Mouse (Mus musculus): ENCODE measurements at regions not wholly inside any gene's neighbourhood (a gene's known extent, or its start where the extent isn't known, plus 50 kb on each side); places are given as distances from the start of the nearest gene placed in this dataset.

DNA sequence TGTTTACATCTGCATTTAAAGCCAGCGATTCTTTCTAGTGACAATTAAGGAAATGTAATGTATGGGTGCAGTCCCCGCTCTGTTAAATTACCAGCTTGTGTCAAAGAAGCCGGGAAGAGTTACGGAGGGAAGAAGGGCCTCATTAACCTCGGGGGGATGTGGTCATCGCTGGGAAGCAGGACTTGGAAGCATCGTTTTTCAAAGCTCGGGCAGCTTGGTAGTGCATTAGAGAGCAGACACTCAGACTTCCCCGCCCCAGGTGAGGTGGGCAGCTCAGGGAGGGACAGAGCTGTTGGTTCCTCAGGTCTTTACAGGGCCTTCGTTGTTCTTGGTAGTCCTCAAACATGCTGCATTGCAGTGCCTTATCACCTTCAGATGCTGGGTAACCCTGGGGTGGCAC is 236.1 kb upstream of the Zfp64 start:
- no peak overlapping the region for H3K4me3 ChIP-seq (ENCODE audit: low read depth, low read length)

DNA sequence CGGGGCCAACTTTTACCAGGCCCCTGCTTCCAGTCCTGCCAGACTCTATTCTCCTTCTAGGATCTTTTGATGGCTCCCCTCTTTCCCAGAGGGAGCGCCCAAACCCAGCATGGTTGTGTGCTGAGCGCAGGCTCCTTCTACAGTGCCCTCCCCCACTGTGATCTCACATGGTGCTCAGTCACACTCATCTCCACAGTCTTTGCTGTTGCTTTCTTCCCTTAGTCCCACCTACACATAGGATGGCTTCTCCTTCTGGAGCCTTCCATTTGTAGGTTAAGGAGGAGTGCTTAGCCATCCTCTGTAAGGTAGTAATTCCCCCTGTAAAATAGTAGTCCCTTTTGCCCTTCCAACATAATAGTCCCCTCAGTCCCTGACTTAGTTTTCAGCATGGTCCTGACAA is 222.2 kb upstream of the Zfp64 start:
- no peak for ATAC-seq (ENCODE audit: low FRiP score, low TSS enrichment)
- H3K4me2 ChIP-seq (replicated peaks; ENCODE audit: low read depth), result no peak overlapping the region
- no peaks in the 10 kb centered on the region for H3K36me3 ChIP-seq (ENCODE audit: control insufficient read depth, insufficient read depth, low read length)
- no peak overlapping the region for H3K27ac ChIP-seq (replicated peaks)
- DNase-seq (ENCODE audit: low spot score), result no peak
- H3K4me3 ChIP-seq (ENCODE audit: low read depth, low read length), result no peak overlapping the region
- H3K27me3 ChIP-seq (ENCODE audit: control insufficient read depth, insufficient read depth, low read length), result no peaks in the 10 kb centered on the region
- H3K4me1 ChIP-seq (replicated peaks; ENCODE audit: control insufficient read depth, insufficient read depth), result no peaks in the 10 kb centered on the region
- WGBS, result 88% methylated on average over 3 of the region's 3 CpGs
- no peaks in the 10 kb centered on the region for H3K9me3 ChIP-seq (ENCODE audit: control insufficient read depth, low read length)
- TF ChIP-seq CTCF (IDR thresholded peaks at IDR 0.05; ENCODE audit: low read depth) (no peak), EP300 (optimal IDR thresholded peaks at IDR 0.05) (no peak)
- no peak overlapping the region for H3K9ac ChIP-seq (ENCODE audit: low read length)

More for the DNA sequence above, 236.1 kb upstream of the Zfp64 start:
- no peaks in the 10 kb centered on the region for H3K4me1 ChIP-seq (replicated peaks; ENCODE audit: control insufficient read depth, insufficient read depth)
- 39% methylated on average over 10 of the region's 10 CpGs for WGBS
- no peaks in the 10 kb centered on the region for H3K27me3 ChIP-seq (ENCODE audit: control insufficient read depth, insufficient read depth, low read length)
- no peak overlapping the region for H3K4me2 ChIP-seq (replicated peaks; ENCODE audit: low read depth)
- H3K36me3 ChIP-seq (ENCODE audit: control insufficient read depth, insufficient read depth, low read length), result no peaks in the 10 kb centered on the region
- H3K9ac ChIP-seq (ENCODE audit: low read length), result no peak overlapping the region
- no peak for TF ChIP-seq EP300 (optimal IDR thresholded peaks at IDR 0.05)
- TF ChIP-seq CTCF (IDR thresholded peaks at IDR 0.05; ENCODE audit: low read depth), result no peak
- DNase-seq (ENCODE audit: low spot score) (no peak), ATAC-seq (ENCODE audit: low FRiP score, low TSS enrichment) (no peak)
- no peak overlapping the region for H3K27ac ChIP-seq (replicated peaks)
- no peaks in the 10 kb centered on the region for H3K9me3 ChIP-seq (ENCODE audit: control insufficient read depth, low read length)

DNA sequence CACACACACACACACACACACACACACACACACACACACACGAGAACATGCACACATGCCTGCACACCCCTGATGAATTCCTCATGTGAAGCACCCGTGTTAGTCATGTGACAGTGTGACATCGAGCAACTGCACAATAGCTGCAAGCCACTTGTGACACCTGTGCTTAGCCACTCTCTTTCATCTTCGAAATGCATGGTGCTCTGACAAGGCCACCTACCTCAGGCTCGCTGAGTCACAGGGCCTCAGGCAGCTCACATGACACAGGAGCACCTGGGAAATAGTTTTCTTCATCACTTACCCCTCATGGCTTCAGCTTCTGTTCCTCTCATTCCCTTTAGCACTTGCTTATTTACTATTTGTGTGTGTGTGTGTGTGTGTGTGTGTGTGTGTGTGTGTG is 213.4 kb upstream of the Zfp64 start:
- no peaks in the 10 kb centered on the region for H3K9me3 ChIP-seq (ENCODE audit: control insufficient read depth, low read length)
- no peak overlapping the region for H3K4me3 ChIP-seq (ENCODE audit: low read depth, low read length)
- DNase-seq (ENCODE audit: low spot score), result no peak
- no peaks in the 10 kb centered on the region for H3K4me1 ChIP-seq (replicated peaks; ENCODE audit: control insufficient read depth, insufficient read depth)
- H3K9ac ChIP-seq (ENCODE audit: low read length), result no peak overlapping the region
- H3K27ac ChIP-seq (replicated peaks), result no peak overlapping the region
- H3K27me3 ChIP-seq (ENCODE audit: control insufficient read depth, insufficient read depth, low read length), result no peaks in the 10 kb centered on the region
- no peak overlapping the region for H3K4me2 ChIP-seq (replicated peaks; ENCODE audit: low read depth)
- ATAC-seq (ENCODE audit: low FRiP score, low TSS enrichment), result no peak
- no peak for TF ChIP-seq CTCF (IDR thresholded peaks at IDR 0.05; ENCODE audit: low read depth)
- TF ChIP-seq EP300 (optimal IDR thresholded peaks at IDR 0.05), result no peak
- 66% methylated on average over 5 of the region's 5 CpGs for WGBS
- no peaks in the 10 kb centered on the region for H3K36me3 ChIP-seq (ENCODE audit: control insufficient read depth, insufficient read depth, low read length)

DNA sequence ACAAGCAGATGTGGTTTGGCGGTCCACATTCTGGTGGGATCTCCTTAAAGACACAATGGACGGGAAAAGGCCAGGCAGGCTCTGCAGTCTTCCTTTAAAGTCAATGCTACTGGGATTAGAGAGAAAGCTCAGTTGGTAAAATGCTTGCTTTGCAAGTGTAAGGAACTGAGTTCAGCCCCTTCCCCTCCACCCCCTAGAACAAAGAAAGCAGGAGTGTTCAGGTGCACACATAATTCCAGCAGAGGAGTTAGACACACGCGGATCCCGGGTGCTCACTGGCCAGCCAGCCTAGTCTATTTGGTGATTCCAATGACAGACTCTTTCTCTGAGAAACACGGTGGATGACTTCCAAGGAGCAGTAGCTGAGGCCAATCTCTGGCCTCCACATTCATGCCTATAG is 213.0 kb upstream of the Zfp64 start:
- Histone ChIP-seq H3K27me3 (ENCODE audit: control insufficient read depth, insufficient read depth, low read length) (no peaks in the 10 kb centered on the region), H3K4me2 (replicated peaks; ENCODE audit: low read depth) (no peak overlapping the region), H3K27ac (replicated peaks) (no peak overlapping the region), H3K9ac (ENCODE audit: low read length) (no peak overlapping the region), H3K4me1 (replicated peaks; ENCODE audit: control insufficient read depth, insufficient read depth) (no peaks in the 10 kb centered on the region), H3K4me3 (ENCODE audit: low read depth, low read length) (no peak overlapping the region), H3K9me3 (ENCODE audit: control insufficient read depth, low read length) (no peaks in the 10 kb centered on the region), H3K36me3 (ENCODE audit: control insufficient read depth, insufficient read depth, low read length) (no peaks in the 10 kb centered on the region)
- 58% methylated on average over 6 of the region's 6 CpGs for WGBS
- no peak for ATAC-seq (ENCODE audit: low FRiP score, low TSS enrichment)
- TF ChIP-seq CTCF (IDR thresholded peaks at IDR 0.05; ENCODE audit: low read depth) (no peak), EP300 (optimal IDR thresholded peaks at IDR 0.05) (no peak)
- no peak for DNase-seq (ENCODE audit: low spot score)

DNA sequence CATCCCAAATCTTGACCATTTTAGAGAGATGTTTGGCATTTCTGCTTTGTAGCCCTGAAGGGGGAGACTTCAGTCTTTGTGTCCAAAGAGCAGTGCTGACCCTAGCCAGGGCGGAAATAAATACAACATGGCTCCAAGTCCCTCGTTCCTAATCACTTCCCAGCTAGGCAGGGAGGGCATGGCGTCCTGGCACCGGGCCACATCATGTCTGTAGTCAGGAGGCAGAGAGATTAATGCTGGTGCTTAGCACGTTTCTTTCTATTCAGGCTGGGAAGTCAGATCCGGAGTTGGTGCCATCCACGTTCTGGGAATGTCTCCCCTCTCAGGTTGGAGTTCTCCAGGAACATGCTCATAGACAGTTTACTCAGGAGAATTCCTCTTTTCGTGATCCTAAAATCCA is 206.3 kb upstream of the Zfp64 start:
- no peak for ATAC-seq (ENCODE audit: low FRiP score, low TSS enrichment)
- no peaks in the 10 kb centered on the region for H3K4me1 ChIP-seq (replicated peaks; ENCODE audit: control insufficient read depth, insufficient read depth)
- no peak overlapping the region for H3K9ac ChIP-seq (ENCODE audit: low read length)
- peak; percentile 16 for DNase-seq (ENCODE audit: low spot score)
- TF ChIP-seq EP300 (optimal IDR thresholded peaks at IDR 0.05) (no peak), CTCF (IDR thresholded peaks at IDR 0.05; ENCODE audit: low read depth) (no peak)
- no peak overlapping the region for H3K4me3 ChIP-seq (ENCODE audit: low read depth, low read length)
- H3K27me3 ChIP-seq (ENCODE audit: control insufficient read depth, insufficient read depth, low read length), result no peaks in the 10 kb centered on the region
- H3K9me3 ChIP-seq (ENCODE audit: control insufficient read depth, low read length), result no peaks in the 10 kb centered on the region
- no peak overlapping the region for H3K4me2 ChIP-seq (replicated peaks; ENCODE audit: low read depth)
- H3K36me3 ChIP-seq (ENCODE audit: control insufficient read depth, insufficient read depth, low read length), result no peaks in the 10 kb centered on the region
- WGBS, result 58% methylated on average over 8 of the region's 8 CpGs
- no peak overlapping the region for H3K27ac ChIP-seq (replicated peaks)

DNA sequence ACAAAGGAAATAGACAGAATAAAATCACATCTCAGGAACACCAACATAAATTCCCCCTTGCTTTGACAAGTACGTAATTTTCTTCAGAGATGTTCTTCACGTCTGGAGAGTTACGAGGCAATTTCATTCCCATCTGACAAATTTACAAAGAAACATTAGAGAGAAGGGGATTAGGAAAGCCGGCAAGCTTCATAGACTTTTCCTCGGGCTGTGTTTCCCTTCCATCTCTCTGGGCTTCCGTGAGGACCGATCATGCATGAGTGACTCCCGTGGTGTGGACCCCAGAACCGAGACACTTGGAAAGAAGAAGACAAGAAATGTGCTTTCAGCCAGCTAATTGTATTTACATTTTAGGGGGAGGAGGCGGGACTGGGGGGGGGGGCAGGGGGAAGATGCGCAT is 203.4 kb upstream of the Zfp64 start:
- Histone ChIP-seq H3K4me1 (replicated peaks; ENCODE audit: control insufficient read depth, insufficient read depth) (no peaks in the 10 kb centered on the region), H3K36me3 (ENCODE audit: control insufficient read depth, insufficient read depth, low read length) (no peaks in the 10 kb centered on the region), H3K9me3 (ENCODE audit: control insufficient read depth, low read length) (no peaks in the 10 kb centered on the region), H3K4me3 (ENCODE audit: low read depth, low read length) (no peak overlapping the region), H3K27me3 (ENCODE audit: control insufficient read depth, insufficient read depth, low read length) (no peaks in the 10 kb centered on the region), H3K4me2 (replicated peaks; ENCODE audit: low read depth) (0 out of 2 replicates have a peak overlapping the region, but pooled peaks have one; percentile 23), H3K27ac (replicated peaks) (no peak overlapping the region), H3K9ac (ENCODE audit: low read length) (no peak overlapping the region)
- TF ChIP-seq EP300 (optimal IDR thresholded peaks at IDR 0.05), result no peak
- no peak for TF ChIP-seq CTCF (IDR thresholded peaks at IDR 0.05; ENCODE audit: low read depth)
- 44% methylated on average over 11 of the region's 11 CpGs for WGBS
- DNase-seq (ENCODE audit: low spot score), result no peak
- no peak for ATAC-seq (ENCODE audit: low FRiP score, low TSS enrichment)

Data from stomach, postnatal 0 days (tissue).